Mouse (Mus musculus) forelimb bud, embryonic 11.5 days (tissue): Measurements from ENCODE around the gene Rap1gap2.
"Not testable (repeated sequence)": the region's sequence is repeated elsewhere in the genome, so short reads cannot be mapped to it uniquely, and the experiment has no call there.

Source experiments
- DNase-seq: peaks from one replicate; pipeline ENCODE4 v3.0.0-alpha.2; 2012; ENCODE audit warnings: low read depth, low spot score

The Rap1gap2 gene

GRCm38 (mm10) chr11:74621974-74622669, 11.4 kb upstream of the Rap1gap2 start:
- no peak for DNase-seq

DNA sequence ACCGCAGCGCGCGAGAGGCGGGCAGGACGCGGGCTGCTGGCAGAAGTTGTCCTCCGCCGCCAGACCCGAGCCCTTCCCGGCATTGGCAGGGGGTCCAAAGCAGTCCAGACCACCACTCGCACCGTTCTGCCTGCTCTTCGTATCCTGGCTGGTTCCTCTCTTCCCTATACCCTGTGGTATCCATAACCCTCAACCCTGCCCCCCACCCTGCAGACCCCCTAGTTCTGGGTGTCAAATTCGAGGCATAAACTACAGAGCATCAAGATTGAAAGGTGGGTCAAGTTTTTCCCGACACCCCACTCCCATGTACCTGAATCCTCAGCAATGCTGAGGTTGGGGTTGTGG, 9.2 kb upstream of the Rap1gap2 start:
- DNase-seq: no peak

DNA sequence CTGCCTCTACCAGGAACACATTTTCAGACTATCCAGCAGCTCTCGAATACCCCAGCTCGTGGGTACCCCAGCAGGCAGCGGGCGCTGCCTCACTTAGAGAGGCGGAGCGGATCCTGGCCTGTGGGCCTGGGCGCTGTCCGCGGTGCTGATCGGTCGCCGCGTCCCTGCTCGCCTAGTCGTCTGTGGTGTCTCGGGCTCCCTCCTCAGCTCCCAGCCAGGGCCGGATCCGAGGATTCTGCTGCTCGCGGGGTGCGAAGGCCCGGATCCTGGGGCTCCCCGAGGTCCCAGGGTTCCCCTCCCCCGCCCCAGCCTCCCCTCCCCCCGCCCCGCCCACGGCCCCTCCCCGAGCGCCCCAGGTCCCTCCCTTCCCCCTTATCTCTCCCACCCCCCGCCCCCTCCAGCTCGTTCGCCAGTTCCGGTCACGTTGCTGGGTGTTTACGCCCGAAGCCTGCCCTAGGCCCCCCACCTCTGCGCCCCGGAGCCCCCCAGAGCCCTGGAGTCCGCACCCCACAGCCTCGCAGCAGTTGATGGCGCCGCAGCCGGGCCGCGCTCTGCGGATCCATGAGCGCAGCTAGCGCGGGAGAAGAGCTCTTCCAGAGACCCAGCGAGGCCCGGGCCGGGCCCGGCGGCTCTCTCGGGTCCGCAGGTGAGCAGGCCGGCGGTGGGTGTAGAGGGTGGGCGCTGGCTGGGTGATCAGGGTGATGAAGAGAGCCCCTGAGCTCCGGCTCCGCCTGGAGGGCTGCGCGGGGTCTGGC, 8.7 kb upstream of the Rap1gap2 start, which contains the start of gene Ccdc92b:
Ccdc92b (plus strand) TSS at position 405 of the 755 bp plus-strand sequence.
- peak; percentile 89 for DNase-seq

GRCm38 (mm10) chr11:74615571-74615970, 4.9 kb upstream of the Rap1gap2 start:
- DNase-seq: no peak

GRCm38 (mm10) chr11:74613428-74613827, 2.7 kb upstream of the Rap1gap2 start:
- DNase-seq: no peak

GRCm38 (mm10) chr11:74611437-74611836, 722 bp upstream of the Rap1gap2 start:
- no peak for DNase-seq

GRCm38 (mm10) chr11:74610068-74610467, 647 bp downstream of the Rap1gap2 start:
- no peak for DNase-seq

- no peak for DNase-seq
Measured at GRCm38 (mm10) chr11:74602286-74602685, 8.4 kb downstream of the Rap1gap2 start.

GRCm38 (mm10) chr11:74597990-74598337, 12.8 kb downstream of the Rap1gap2 start:
- no peak for DNase-seq

DNA sequence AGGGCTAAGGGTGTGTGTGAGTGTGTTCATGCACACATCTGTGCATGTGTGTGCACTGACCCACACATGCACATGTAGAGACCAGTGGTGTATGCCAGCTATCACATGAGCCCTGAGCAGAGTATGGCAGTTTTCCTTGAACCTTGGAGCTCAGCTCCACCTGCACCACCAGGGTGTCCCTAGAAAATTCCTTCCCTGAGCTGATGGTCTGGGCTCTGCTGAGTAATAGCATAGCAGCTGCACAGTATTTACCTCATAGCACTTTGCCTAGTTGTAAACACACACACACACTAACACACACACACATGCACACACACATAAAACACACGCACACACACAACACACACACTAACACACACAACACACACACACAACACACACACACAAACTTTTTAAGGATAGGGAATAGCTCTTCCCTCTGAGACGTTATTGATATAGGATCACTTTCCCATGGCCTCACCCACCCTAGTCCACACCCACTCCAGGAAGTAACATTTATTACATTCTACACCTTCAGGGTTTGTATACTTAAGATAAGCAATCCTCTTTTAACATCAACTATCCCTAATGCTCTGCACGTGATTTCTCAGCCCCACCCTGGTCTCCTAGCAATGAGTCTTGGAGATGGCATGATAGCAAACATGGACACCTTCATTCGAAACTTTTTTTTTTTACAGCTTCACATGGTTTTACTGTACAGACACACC, 13.3 kb downstream of the Rap1gap2 start:
- DNase-seq: no peak

- no peak for DNase-seq
Measured at GRCm38 (mm10) chr11:74592246-74592645, 18.5 kb downstream of the Rap1gap2 start.

DNA sequence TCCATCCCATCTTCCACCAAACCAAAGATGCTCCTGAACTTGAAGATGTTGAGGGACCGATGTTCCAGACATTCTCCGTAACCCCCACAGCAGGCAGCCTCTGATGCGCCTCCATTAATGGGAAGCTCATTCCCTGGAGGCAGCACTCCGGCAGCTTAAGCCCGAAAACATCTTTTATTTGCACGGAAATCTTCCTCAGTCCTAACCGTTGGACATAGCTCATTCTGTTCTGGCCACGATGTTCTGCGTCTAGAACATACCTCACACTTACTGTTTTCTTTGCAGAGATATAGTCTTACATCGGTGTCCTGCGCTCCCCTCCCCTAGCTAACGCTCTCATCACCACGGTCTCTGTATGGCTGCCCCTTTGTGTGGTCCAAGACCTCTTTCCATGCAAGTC, 20.0 kb downstream of the Rap1gap2 start:
- no peak for DNase-seq

- DNase-seq: no peak
Measured at GRCm38 (mm10) chr11:74590239-74590596, 20.5 kb downstream of the Rap1gap2 start.

DNA sequence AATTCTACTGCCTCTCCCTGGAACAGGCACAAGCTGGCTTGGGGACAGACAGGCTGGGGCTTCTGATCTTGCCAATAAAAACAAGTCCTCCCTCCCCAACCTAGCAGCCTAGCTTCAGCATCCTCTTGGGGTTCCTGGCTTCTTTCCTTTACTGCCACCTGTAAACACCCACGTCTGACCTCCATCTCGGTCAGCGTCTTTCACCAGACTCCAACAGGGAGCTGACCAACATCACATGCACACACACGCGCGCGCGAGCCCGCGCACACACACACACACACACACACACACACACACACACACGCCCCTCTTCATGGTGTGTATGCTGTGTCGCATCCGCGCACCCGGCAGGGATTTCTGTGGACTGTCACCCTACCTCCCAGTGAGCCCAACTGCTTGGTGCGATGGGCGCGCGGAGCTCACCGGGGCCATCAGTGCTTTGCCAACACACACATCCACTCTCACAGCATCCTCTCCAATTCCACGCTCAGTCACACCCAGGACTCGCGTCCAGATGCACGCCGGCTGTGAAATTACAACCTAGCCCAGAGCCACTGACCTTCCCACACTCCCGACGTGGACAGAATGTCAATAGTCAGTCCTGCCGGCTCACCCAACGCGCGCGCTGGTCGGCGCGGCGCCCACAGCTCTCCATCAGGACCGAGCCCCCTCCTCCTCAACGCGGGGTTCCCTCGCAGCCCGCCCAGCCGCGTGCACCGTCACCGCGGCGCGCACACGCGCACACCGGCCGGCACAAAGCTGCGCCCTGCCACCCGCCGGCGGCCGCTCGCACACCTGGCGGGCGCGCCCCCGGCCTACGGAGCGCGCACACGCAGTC, 21.1 kb downstream of the Rap1gap2 start:
- DNase-seq: no peak

GRCm38 (mm10) chr11:74586401-74586800, 24.3 kb downstream of the Rap1gap2 start:
- no peak for DNase-seq

DNA sequence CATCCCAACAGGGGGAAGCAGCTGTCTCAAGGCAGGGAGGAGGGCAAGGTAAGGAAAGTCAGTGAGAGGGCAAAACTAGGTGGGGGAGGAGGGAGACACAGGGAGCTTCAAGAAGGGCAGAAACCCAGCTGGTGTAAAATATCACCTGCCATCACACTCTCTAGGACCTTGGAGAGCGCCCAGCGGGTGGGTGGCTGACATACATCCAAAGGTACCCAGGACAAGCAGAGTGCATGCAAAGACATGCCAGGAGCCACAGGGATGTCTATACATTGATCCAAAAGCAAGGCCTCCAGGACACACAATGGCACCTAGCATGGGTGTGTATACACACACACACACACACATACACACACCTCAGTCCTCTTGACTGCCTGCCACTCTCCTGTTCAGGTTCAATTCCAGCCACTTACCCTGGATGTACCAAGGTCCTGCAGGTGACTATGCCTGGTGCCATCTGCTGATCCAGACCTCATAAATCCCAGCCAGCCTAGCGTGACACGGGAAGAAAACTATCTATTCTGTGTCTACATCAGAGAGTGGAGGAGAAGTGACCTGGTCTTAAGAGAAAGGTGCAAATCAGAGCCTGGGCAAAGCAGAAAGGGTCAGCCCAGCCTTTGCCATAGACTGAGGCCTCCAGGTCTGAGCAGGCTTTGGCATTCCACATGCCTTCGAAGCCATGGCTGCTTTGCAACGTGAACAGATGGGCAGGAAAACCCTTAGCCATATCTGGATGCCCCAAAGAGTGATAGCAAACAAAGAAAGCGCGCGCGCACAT, 25.6 kb downstream of the Rap1gap2 start:
- DNase-seq: peak; percentile 53

DNA sequence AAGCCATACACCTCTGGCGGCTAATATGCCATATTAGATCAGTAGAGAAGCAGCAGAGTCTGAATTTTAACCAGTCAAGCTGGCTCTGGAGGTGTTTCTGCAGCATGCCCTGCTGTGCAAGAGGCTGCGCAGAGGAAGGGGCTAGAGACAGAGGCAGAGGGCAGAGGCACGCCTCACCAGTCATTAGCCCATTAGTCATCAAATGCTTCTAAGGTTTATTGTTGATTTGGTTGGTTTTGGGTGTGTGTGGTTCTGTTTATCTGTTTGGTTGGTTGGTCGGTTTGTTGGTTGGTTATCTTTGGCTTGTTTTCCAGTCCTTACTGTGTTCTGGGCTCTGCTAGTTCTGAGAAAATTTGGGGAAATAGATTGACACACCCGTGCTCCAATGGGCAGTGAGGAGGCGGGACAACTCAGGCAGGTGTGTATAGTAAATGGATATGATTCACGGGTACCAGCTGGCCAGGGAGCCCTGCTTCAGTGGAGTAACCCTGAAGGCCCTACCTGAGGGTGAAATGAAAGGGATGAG, 26.8 kb downstream of the Rap1gap2 start:
- no peak for DNase-seq

DNA sequence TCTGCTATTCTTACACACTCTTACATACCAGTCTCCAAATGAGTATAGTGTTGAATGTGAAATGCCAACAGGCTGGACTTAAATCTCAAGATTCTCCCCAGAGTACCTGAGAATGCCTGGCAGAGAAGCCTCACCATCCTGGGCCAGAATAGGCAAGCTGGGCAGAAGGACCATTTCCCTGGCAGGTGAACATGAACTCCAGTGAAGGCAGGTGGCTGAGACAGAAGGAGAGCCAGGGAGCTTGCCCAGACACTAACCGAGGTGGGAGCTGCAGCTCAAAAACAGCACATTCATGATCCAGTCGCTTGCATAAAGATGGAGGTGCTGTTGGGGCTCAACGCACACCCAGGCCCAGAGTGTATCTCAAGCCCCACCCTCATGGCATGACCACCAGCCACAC, 28.3 kb downstream of the Rap1gap2 start:
- no peak for DNase-seq

DNA sequence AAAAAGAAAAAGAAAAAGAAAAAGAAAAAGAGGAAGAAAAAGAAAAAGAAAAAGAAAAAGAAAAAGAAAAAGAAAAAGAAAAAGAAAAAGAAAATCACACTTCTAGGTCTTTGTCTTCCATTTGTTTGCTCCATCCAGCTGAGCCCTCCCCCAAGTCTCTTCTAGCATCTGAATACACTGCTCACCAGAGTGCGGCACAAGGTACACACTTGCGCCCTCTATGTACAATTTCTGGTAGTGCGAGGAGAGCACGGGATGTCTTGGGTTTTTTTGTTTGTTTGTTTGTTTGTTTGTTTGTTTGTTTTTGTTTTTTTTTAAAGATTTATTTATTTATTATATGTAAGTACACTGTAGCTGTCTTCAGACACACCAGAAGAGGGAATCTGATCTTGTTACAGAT, 29.4 kb downstream of the Rap1gap2 start:
- DNase-seq: not testable (repeated sequence)

DNA sequence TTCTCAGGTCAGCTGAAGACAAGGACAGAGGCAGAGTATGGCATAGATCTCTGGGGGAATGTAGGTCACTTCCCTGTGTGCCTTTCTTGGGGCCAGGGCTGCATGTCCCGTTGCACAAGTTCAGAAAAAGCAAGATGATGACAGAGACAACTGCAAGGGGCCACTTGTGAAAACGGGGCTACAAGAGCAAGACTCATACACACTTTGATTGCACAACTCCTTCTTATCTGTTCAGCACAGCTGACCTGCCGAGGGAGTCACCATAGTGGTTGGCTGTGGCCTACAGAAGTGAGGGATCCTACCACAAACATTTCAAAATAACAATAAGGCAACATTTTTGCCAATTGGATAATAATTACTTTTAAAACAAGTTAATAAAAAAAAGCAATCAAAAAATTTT, 33.6 kb downstream of the Rap1gap2 start:
- no peak for DNase-seq

DNA sequence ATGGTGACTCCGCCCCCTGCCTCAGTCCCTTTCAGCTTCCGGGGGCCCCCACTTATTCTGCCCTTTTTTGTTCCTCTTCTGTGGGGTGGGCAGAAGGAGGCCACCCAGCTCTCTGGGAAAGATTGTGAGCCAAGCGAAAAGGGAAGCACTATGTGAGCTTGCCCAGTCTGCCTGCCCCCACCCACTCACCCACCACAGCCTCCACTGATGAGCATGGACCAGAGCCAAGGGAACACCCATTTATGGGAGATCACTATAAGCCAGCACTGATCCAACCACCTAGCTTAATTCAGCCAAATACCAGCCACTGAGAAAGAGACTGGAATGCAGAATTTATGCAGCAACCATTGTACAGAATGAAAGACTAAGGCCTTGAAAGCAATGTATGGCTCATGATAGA, 34.8 kb downstream of the Rap1gap2 start:
- no peak for DNase-seq
